Comparison of ENCODE assay signal across 12 mouse cellular contexts in the genomic region with DNA sequence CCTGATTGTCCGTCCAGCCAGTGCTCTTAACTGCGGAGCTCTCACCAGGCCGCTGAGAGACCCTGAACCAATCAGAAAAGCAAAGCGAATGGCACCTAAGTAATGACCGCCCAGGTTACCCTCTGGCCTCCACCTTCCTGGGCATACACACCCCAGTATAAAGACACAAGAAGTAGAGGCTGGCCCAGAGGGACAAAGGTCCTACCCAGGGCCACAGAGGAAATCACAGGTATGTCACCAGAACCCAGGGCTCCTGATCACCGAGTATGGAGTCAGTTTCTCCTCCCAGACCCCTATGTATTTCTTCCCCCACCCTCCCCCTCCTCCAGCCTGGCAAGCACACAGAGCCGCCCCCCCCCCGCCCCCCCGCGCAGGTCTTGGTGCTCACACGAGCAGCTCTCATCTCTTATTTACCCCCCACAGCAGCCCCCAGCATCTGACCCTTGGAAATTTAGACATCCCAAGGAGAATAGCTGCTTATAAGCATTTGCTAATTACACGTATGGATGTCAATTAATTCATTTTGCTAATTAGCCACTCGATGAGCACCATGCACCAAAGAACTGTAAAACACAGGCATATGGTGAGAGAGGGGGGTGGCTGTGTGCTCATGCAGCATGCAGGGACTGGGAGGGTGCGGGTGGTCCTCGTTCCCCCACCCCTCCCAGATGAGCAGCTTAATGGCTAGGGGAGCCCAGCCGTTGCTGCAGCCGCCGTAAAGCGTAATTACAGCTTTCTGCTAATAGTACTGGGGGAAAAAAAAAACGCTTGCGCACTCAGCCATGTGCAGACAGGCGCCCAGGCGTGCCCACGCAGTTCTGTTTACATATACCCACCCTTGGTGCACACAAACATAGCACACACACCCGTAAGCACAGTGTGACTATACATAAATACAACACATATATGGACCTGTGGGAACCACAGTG. TPM values are rescaled to one million over a fixed set of nuclear protein-coding genes. Genes with fewer than 3 reads are reported as not detected.
A peak's percentile ranks its signal among the peaks of the same experiment; 100 is the strongest.
DNase-seq lines count a peak whose midpoint lies in the region; ATAC-seq lines count a peak whose summit lies in the region.
"Had no signal": no experiment of that assay in that cellular context is flagged by ENCODE, and none has a peak within 500 bp of the region (broad histone marks: within the 10 kb centered on the region; RNA-seq: fewer than 3 reads in every experiment).

No protein-coding gene starts in this region.

- H3K9ac ChIP-seq in forebrain, embryonic 13.5 days = no peak overlapping the region
- no peak overlapping the region for H3K9ac ChIP-seq in neural tube, embryonic 14.5 days (replicated peaks; ENCODE audit: low read depth, low read length)
- H3K9ac ChIP-seq: heart, embryonic 15.5 days; liver, embryonic 12.5 days had no signal

- no peaks in the 10 kb centered on the region for H3K36me3 ChIP-seq in forebrain, embryonic 13.5 days (ENCODE audit: poor library complexity, severe bottlenecking)
- no peaks in the 10 kb centered on the region for H3K36me3 ChIP-seq in neural tube, embryonic 14.5 days (ENCODE audit: control insufficient read depth, insufficient read depth, low read length)
- H3K36me3 ChIP-seq: heart, embryonic 15.5 days; liver, embryonic 12.5 days had no signal

- DNase-seq in left cerebral cortex, postnatal 14 days (ENCODE audit: low spot score in 2 of 2) = peak; percentile 43 to 48
- no peak for DNase-seq in left cerebral cortex, postnatal 36 days (ENCODE audit: low spot score in 2 of 2)
- peak; percentile 44 for DNase-seq in layer of hippocampus, adult 9-11 months
- DNase-seq in gastrocnemius, postnatal 36 days = no peak
- DNase-seq: cerebellum, adult 2 months; kidney, adult 8-10 months had no signal

- peak; percentile 98 for ATAC-seq in forebrain, embryonic 13.5 days
- peak; percentile 94 for ATAC-seq in neural tube, embryonic 14.5 days (ENCODE audit: low read depth)
- ATAC-seq in megakaryocyte-erythroid progenitor cell, adult 5-6 weeks (replicated peaks; ENCODE audit: low FRiP score, low TSS enrichment, poor library complexity, severe bottlenecking) = no peak
- ATAC-seq: liver, embryonic 12.5 days had no signal

- no peak overlapping the region for H3K4me3 ChIP-seq in forebrain, embryonic 13.5 days
- H3K4me3 ChIP-seq in neural tube, embryonic 14.5 days (ENCODE audit: low read depth, low read length) = no peak overlapping the region
- H3K4me3 ChIP-seq: heart, embryonic 15.5 days; liver, embryonic 12.5 days; megakaryocyte, embryonic 14.5 days had no signal

- peak overlapping the region; percentile 67 for H3K27ac ChIP-seq in forebrain, embryonic 13.5 days
- H3K27ac ChIP-seq in neural tube, embryonic 14.5 days (ENCODE audit: low read depth, low read length) = peak overlapping the region; percentile 60
- H3K27ac ChIP-seq: heart, embryonic 15.5 days; liver, embryonic 12.5 days had no signal

- peak overlapping the region; percentile 39 for H3K4me2 ChIP-seq in forebrain, embryonic 13.5 days
- peak overlapping the region; percentile 20; the same call in 1 of the 2 replicates for H3K4me2 ChIP-seq in neural tube, embryonic 14.5 days (ENCODE audit: low read depth, low read length)
- H3K4me2 ChIP-seq: heart, embryonic 15.5 days; liver, embryonic 12.5 days had no signal

- peaks cover 41% of the 10 kb centered on the region for H3K27me3 ChIP-seq in forebrain, embryonic 13.5 days
- no peaks in the 10 kb centered on the region for H3K27me3 ChIP-seq in neural tube, embryonic 14.5 days (ENCODE audit: control insufficient read depth, insufficient read depth, low read length)
- H3K27me3 ChIP-seq: heart, embryonic 15.5 days had no signal

- WGBS in forebrain, embryonic 13.5 days = 39% methylated on average over 24 of the region's 25 CpGs
- 33% methylated on average over 24 of the region's 25 CpGs for WGBS in neural tube, embryonic 14.5 days

- peaks cover 18% of the 10 kb centered on the region for H3K4me1 ChIP-seq in forebrain, embryonic 13.5 days
- peaks cover 7% of the 10 kb centered on the region for H3K4me1 ChIP-seq in neural tube, embryonic 14.5 days (ENCODE audit: control insufficient read depth, insufficient read depth, low read length)
- H3K4me1 ChIP-seq: heart, embryonic 15.5 days had no signal

- intact Hi-C loops in left cerebral cortex, postnatal 14 days (cut with DNase I) = no loop called here
- intact Hi-C loops in left cerebral cortex, postnatal 36 days (cut with DNase I) = no loop called here
- intact Hi-C loops in gastrocnemius, postnatal 36 days (cut with DNase I) = no loop called here

- H3K9me3 ChIP-seq in forebrain, embryonic 13.5 days (replicated peaks) = no peaks in the 10 kb centered on the region
- H3K9me3 ChIP-seq in neural tube, embryonic 14.5 days (ENCODE audit: control insufficient read depth, low read length) = no peaks in the 10 kb centered on the region
- H3K9me3 ChIP-seq: heart, embryonic 15.5 days had no signal

RNA-seq across cellular contexts. Expression of gene Acot11, which starts 10.9 kb away (rescaled TPM):
- 10 to 100 TPM; 30.5 to 34.1 TPM for total RNA-seq in left cerebral cortex, postnatal 14 days (2021)
- 10 to 100 TPM; 43.0 to 51.2 TPM for total RNA-seq in left cerebral cortex, postnatal 36 days (2021)
- polyA plus RNA-seq in forebrain, embryonic 13.5 days (2015; fragmentation: Nextera tagmentation; extraction: Ambion mirVana) = 0.63 and 0.94 TPM in 2 replicates
- 1.4 and 1.9 TPM in 2 replicates for polyA plus RNA-seq in neural tube, embryonic 14.5 days (2014; fragmentation: Nextera tagmentation; extraction: Ambion mirVana)
- total RNA-seq in megakaryocyte-erythroid progenitor cell, adult 5-6 weeks (2014; fragmentation: Nextera tagmentation) = 1.0 and 2.1 TPM in 2 replicates
- total RNA-seq in megakaryocyte-erythroid progenitor cell, adult 5-6 weeks (2017) = 0.99 and 1.0 TPM in 2 replicates
- 1 to 10 TPM; 7.9 to 9.5 TPM for total RNA-seq in gastrocnemius, postnatal 36 days (2021)

Comparison
In these comparisons a context has a peak if more than half of its experiments do, and no peak if none do; other contexts are left out.
1. DNase-seq: peak in left cerebral cortex, postnatal 14 days (2 of 2) and layer of hippocampus, adult 9-11 months (single experiment); none in left cerebral cortex, postnatal 36 days (0 of 2) and gastrocnemius, postnatal 36 days (0 of 2).